Mouse (Mus musculus) T-helper 2 cell (primary cell): ENCODE measurements around the gene Spag16.
"Not testable (repeated sequence)": the region's sequence is repeated elsewhere in the genome, so short reads cannot be mapped to it uniquely, and the experiment has no call there.

ENCODE experiments used
- in situ Hi-C: fragments of 300-600 bp; cut with MboI, MseI; formaldehyde crosslinking; loops from one replicate; pipeline ENCODE4 v1.15.1; 2025; ENCODE audit warnings: high pct_unique_total_duplicates

Spag16 gene

DNA sequence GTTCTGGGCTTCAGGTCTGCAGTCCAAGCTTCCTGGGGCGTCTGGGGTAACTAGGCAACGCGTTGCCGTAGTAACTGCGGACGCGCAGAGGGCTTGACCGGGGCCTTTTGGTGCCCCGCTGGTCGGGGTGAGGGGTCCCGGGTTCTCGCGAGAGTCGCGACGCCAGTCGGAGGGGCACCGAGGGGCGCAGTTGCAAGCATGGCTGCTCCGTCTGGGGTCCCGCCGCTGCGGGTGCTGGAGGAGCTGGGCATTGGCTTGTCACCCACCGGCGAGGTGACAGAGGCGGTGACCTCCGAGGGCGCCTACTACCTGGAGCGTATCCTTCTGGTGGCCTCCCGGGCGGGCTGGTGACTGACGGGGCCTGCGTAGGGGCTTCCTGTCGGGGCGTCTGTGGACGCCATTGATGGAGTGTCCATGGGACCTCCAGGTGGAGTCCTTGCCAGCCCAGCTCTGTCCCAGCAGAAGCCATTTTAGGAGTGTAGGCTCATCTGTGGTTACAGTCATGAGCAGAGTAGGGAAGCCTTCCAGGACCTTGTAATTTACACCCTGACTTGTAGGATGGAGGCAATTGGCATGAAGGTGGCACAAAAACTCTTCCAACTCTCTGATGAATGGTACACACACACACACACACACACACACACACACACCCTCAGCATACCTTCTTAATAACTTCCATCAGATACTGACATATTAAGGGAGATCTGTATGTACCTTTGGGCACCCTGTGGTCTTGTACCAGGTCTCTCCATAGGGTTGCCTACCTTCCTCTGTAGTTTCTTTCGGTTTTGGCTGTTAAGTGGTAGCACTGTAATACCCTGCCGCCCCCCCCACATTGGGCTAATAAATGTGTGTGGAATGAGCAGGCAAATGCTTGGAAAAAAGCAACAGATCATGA lies at the start of gene Spag16:
Gene Spag16, plus strand, starts transcription at position 165 of the 898 bp plus-strand sequence.
- in situ Hi-C loops: no loop called here

DNA sequence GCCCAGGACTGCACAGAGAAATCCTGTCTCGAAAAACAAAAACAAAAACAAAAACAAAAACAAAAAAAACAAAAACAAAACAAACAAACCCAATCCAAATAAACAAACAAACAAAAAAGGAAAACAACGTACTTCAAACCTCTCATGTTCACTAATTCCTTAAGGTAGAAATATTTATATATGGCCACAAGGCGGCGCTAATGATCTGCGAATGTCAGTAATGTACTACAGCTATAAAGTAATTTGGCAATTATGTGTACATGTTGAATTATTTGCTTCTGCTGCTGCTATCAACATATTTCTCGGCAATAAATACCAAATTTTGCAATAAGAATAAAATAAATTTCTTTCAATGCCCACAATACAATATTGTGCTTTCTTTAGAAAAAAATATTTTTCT lies 41.6 kb upstream of the Spag16 start:
- in situ Hi-C loops: no loop called here

DNA sequence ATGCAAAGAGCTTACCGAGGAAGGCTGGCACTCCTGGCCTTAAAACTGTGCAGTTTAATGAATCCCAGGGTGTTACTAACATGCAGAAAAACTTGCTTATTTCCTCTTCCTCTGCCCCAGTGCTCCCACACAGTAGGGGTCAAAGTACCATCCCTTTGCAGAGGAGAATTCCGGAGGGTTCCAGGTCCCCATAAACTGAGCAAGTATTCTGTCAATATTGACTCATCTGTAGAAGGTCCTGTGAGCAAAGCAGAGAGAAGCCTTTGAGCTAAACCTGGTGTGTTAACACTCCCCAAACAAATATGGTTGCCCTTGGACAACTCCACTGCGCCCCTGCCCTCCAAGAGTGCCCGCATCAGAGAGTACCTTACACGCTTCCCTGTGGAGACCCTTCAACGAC lies 40.1 kb upstream of the Spag16 start:
- in situ Hi-C loops: no loop called here

DNA sequence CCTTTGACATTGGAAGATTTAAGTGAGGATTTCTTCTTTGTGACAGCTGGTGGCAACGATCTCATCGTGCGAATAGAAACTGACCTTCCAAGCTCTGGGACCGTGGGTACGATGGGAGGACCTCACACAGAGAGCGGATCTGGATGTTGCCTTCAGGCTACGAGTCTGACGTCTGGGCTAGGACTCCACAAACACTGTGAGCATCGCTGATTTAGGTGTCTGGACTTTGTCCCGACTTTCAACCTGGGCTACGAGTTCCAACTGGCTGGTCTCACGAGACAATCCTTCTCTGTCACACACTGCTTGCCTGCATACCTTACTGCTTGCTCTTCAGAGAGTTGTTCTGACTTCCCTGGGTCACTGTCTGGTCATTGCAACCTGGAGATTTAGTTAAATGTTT lies 39.4 kb upstream of the Spag16 start:
- in situ Hi-C loops: no loop called here

DNA sequence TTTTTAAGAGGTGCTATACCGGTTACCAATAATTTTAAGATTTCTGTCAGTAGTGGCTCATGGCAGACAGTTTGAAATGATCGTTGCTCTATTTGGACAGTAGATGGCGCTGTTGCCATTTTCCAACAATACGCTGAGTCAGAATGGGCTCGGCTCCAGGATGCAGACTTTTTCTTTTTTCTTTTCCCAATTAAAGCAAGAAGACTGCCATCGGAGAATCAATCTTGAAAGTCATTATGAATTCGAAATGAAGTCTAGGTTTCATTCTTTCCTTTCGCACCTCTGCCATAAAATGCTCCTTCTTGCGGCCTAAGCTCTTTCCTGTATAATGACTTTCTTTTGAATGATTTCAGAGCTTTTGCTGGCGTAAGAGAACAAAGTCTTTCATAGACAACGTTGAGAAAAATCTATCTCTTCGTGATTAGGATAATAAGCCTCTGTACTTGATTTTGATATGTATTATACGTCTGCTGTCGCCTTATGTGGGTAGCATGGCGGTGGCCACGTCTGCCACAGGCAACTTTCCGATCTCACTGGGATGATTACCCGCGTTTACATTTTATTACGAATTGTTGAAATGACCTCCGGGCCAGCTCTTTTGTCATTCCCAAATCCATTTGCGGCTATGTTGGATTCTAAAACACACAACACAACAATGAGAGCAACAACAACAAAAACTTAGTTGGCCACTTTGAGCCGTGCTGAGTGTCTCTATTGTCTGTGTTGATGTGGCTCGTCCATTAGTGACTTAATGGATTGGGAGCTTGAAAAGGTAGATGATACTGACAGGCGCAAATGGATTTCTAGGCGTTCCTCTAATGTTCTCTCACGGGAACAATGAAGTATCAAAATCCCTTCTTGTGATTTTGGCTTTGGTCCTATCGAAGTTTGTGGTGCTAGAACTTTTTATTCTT lies 36.2 kb upstream of the Spag16 start:
- in situ Hi-C loops: no loop called here

DNA sequence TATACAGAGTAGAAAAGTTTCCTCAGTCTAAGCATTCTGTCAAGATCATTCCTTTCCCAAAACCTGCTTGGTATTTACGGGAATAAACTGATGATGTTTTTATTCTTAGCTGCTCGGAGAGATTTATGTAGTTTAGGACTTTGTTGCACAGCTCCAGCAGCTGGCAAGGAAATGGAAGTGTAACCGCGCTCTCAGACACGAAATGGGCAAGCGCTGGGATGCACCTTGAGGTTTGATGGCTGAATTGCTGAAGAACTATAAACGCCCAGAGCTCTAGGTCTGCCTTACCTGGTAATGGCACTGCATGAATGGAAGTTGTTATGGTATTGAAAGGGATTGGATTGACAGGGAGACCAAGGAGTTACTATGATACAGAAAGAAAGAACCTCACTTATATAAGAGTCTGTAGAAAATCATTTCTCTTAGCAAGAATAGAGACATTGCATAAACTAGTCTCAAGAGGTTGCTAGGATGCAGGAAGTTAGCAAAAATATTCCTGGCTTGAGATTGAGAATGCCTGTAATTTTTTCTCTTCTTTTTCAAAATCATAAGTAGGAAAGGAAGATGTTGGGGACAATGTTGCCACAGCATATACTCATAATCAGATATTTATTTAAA lies 27.7 kb upstream of the Spag16 start:
- in situ Hi-C loops: no loop called here

DNA sequence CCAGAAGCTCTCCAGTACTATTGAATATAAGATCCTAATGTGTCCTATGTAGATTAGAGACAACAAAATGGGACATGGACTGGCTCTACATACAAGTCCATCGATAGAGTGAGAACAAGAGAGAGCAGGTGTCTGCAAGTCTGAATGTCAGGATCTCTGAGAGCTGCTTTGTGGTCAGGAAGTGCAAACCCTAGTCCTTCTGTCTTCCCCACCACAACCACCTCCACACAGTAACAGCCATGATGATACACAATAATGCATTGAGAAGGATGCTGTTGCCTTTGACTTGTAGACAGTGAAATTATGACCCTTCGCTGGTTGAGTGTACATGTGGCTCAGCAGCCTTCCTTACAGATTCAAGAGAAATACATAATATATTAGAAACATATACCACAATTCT lies 16.6 kb upstream of the Spag16 start:
- in situ Hi-C loops: no loop called here

DNA sequence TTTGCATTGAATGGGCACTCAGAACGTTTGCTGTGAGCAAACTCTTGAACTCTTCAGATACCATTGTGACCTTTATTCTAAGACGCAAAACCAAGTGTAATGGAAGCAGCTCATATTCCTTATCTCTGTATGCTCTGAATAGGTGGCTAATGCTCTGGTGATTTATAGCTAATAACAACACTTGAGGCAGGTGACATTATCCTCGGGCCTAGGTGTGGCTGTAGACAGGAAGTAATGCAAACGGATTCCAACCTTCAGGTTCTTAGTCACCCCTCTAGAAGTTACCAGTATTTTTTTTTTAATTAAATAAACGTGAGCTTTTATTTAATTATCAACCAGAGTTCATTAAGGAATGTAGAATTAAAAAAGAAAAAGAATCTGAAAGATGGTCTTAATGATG lies 1.1 kb upstream of the Spag16 start:
- in situ Hi-C loops: not testable (repeated sequence)

DNA sequence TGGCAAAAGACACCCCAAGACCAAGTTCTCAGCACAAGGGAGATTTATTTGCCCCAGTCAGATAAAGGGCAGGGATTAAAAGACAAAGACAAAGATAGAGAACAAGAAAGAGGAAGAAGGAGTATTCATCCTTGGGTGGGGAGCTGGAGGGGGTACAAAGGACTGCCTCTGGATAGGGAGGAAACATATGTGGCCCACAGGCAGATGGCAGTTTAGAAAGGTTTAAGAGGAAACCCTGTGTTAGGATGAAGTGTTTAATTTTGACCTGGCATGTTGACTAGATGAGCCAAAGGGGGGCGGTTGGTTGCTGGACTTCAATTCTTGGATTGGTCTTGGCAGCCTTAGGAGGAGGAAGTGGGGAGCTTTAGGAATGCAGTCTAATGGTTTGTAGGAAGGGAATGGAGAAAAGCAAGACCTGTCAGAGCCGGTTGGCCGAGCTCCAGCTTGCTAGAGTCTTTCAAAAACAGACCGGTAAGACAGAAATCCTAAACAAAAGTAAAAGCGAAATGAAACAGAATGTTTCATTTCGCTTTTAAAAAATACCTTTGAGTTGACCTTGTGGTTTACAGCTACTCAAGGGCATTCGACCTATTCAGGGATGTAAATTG lies 2.2 kb downstream of the Spag16 start:
- in situ Hi-C loops: no loop called here

DNA sequence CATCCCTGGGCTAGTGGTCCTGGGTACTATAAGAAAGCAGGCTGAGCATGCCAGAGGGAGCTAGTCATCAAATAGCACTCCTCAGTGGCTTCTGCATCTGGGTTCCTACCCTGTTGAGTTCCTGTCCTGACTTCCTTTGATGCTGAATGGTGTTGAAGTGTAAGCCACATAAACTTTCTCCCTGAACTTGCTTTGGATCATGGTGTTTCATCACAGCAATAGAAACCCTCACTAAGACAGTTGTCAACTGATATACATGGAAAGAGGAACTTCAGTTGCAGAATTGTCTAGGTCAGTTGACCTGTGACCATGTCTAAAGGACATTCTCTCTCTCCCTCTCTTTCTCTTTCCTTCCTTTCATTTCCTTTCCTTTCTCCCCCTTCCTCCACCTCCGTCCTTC lies 3.8 kb downstream of the Spag16 start:
- in situ Hi-C loops: no loop called here

DNA sequence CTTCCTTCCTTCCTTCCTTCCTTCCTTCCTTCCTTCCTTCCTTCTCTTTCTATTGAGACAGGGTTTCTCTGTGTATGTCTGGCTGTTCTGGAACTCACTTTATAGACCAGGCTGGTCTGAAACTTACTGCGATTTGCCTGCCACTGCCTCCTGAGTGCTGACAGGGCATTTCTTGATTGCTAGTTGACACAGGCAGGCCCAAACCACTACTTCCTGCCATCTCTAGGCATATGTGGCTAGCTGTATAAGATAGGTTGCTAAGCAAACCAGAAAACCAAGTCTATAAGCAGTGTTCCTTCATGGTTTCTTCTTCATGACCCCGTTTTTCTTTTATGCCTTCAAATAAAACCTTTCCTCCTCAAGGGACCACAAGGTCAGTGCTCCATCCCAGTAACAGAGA lies 4.2 kb downstream of the Spag16 start:
- in situ Hi-C loops: no loop called here

DNA sequence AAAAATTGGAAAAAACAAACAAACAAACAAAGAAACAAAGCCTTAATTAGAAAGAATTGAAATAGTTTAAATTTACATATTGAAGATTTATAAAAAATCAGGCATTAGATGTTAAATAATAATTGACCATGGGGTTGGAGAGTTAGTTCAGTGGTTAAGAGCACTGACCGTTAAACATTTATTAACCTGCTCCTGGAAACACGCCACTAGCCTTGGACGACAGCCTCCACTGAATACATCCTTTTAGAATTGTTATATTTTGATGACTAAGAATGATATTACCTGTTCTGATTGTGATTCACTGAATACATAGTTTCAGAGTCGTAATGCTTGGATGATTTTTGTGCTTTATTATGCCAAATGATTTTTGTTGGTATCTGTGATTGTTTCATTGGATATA lies 6.7 kb downstream of the Spag16 start:
- in situ Hi-C loops: not testable (repeated sequence)

DNA sequence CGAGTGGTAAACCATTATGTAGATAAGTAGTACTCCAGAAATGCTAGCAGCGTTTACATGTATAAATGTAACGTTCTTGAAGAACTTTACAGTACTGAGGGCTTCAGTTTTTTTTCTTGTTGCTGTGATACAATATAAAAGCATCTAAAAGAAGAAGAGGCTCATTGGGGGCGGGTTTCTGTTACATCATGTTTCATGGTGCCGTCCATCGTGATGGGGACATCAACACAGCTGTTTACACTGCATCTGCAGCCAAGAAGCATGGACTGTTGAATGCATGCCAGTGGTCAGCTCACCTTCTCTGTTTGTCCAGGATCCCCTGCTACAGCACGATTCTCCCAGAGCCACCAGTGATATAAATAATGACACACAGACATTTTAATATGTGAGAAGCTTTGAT lies 26.7 kb downstream of the Spag16 start:
- in situ Hi-C loops: no loop called here

DNA sequence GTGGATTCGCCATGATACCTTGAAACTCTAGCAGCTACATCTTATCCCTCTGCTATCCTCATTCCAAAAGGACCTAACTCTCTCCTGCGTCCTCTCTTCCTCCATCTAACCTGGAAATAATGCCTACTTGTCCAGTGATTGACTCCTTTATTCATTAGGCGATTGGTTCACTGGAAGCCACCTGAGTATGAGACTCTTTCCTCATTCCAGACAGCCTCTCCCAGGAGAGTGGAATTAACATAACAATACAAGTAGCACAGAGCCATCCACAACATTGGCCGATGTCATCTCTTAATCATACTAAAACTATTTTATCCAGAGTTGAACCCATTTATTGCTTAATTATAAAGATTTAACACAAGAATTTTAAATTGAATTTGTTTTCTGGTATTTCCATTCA lies 41.0 kb downstream of the Spag16 start:
- in situ Hi-C loops: no loop called here

DNA sequence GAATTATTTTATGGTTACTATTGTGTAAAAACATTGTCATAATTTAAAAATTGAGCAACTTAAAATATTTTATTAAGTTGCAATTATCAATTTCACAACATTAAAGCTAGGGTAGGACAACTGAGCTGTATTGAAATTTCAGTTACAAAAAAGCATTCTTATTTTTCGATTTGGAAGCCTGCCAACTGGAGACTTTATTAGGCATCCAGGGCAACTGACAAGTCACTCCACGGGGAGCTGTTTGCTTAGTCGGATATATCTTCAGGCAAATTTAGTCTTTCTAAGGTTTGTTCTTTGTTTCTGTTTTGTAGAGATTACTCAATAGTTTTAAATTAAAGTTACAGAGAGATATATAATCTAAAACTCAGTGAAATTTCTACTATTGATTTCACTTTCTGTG lies 129.8 kb downstream of the Spag16 start:
- in situ Hi-C loops: no loop called here

DNA sequence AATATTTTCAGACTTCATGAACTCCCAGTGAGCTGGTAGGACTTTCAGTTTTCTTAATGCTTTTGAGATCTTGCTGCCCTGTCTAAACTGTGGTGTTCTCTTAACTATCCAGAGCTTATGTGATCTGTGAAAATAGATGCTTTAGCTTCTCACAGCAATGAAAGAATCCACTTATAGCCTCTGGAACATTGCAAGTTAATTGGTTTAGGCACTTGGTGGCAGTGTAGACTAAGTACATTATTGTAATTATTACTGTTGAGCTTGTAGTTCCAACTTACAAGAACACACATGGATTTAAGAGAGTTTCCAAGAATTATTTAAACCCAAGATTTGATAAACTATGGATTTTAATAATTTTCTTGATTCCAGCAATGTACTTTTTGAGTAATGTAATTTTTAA lies 170.1 kb downstream of the Spag16 start:
- in situ Hi-C loops: no loop called here

DNA sequence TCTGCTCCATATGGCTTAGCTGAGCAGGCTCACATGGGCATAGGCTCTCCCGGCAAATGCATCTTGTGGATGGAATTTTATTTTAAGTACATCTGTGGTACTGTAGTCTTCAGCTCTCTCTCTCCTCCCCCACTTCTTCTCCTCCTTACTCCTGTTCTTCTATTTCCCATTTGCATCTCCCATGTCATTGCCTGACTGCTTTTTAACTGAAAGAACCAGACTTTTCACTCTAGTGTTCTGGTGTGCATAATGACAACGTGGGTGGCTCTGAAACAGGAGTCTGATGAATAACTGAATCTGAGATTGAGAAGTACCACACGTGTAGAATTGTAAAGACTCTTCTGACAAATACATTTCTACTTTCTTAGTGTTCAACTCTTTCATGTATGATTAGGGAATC lies 186.2 kb downstream of the Spag16 start:
- in situ Hi-C loops: no loop called here

DNA sequence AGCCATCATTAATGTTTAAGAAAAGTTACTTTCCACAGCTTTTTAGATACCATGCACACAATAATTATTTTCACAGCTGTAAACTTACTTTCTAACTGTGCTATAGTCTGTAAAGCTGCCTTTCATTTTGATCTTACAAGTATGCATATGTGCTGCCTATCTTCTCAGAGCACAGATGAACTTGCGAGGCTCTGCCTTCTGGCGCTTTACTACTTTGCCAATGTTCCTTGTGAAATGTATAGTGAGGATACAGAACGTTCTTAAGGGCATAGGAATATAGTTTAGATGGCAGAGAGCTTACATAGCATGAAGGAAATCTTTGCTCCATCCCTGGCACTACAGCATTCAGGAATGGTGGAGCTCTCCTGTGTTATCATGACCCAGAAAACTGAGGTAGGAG lies 210.6 kb downstream of the Spag16 start:
- in situ Hi-C loops: no loop called here

DNA sequence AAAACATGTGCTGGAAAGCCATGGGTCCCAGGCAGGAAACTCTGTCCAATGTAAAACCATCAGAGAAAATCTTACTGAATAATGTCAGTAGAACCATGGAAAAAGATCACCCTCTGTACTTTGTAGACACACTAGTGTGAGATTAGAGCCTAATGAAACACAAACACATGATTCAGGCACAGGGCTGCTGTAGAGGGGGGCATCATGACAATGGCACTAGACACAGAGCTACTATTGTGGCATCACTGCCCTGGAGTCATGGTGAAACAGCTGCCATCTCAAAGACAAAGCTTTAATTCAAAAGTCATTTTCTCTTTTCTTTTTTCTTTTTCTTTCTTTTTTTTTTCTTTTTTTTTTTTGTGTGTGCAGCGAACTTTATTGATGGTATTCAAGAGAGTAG lies 240.6 kb downstream of the Spag16 start:
- in situ Hi-C loops: loop anchor here (10.0 kb wide), 1 partner anchor 543 kb away; no protein-coding TSS in a partner anchor

DNA sequence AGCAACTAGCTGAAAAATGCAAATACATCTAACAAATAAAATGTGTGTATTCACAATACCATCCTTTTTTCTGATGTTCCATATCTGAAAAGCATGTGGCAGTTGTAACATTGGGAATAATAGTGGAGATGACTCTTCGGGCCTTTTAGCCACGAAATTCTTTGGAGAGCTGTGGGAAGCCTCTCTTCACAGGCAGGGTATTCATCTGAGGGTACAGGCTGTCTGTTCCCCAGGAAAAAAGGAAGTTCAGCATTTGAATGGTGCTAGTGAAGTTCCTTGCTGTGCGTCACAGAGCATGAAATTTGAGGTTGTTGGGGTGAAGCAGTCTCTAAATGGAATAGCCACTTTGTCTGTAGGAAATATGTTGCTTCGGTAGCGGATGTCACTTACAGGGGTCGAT lies 246.7 kb downstream of the Spag16 start:
- in situ Hi-C loops: no loop called here

DNA sequence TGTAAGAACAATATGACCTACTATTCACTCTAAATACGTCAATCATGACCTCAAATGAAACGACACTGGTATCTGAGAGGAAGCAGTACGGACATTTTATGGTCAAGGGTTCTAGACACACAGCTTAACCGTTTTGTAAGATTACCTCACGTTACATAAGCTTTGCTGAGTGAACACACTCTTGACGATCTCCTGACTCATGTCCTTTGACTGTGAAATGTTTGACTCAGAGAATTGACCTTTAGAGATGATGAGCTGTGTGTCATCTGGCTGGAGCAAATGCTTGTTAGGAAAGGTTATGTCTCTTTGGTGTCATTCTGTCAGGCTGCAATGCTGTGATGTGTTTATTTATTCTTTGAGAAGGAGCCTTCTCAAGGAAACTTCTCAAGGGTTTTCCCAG lies 252.0 kb downstream of the Spag16 start:
- in situ Hi-C loops: no loop called here
